Mouse (Mus musculus) thymus, postnatal 0 days (tissue): ENCODE data around the gene Psma1. TPM values are rescaled to one million over a fixed set of nuclear protein-coding genes. Genes with fewer than 3 reads are reported as not detected.
A peak's percentile ranks its signal among the peaks of the same experiment; 100 is the strongest.

Source experiments
- DNase-seq: peaks from one replicate; pipeline ENCODE4 v3.0.0-alpha.2; 2015; ENCODE audit warnings: low spot score
- polyA plus RNA-seq: library from polyadenylated mRNA; unstranded; fragments of >200 nt; fragmentation: Nextera tagmentation; extraction: Ambion mirVana; gene quantifications from 2 replicates; pipeline ENCODE4 v1.2.1, GENCODE M21; 2015

The Psma1 gene
- polyA plus RNA-seq = 459 and 475 TPM in 2 replicates

DNA sequence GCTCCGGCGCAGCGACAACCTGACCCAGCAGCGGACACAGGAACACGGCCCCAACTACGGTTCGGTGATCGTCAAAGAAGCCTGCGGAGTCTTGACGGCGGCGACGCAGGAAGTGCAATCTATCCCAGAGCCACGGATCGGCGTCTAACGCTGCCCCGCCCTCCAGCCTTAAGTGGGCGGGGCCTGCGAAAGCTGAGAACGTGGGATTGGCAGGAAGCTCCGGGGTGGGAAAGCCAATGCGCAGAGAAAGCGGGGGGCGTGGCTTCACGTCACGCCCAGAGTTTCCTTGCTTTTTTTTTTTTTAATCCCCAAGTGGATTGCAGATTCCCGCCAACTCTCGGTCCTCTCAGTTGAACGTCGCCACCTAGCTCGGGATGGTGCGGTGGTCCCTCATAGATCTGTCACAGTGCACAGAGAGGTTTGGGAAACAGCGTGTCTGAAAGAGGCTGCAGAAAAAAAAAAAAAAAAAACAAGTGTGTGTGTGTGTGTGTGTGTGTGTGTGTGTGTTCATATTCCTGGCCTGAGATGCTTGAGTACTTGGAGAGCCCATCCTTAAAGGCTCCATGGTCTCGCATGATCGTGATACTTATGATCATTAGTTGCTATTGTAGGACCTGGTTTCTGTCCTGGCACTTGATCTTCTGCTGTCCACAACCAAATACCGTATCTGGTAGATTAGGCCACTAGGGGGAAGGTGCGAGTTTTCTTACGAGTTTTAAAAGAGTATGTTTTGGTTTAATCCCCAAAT is at the start of gene Psma1:
Gene Psma1 (minus strand): TSS at position 114 of the 748 bp plus-strand sequence.
- peak; percentile 99 for DNase-seq

DNA sequence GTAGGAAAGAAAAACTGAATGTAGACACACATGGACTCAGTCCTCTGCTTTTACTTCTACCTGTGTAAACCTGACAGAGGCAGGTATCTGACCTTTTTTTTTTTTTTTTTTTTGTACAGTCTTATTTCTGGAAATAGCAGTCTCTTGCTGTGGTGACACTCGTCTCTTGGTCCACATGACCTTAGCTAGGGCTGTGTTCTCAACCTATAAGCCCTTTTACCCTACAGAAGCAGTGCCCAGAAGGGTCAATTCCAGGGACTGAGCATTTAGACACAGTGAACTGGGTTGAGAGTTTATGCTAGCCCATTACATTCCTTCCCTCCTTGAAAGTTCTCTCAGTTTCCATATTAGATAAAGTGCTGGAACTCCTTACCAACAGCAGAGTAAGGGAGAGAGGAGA is 47.6 kb upstream of the Psma1 start:
- no peak for DNase-seq

- no peak for DNase-seq
Observed at GRCm38 (mm10) chr7:114322531-114323441, 46.9 kb upstream of the Psma1 start.

DNA sequence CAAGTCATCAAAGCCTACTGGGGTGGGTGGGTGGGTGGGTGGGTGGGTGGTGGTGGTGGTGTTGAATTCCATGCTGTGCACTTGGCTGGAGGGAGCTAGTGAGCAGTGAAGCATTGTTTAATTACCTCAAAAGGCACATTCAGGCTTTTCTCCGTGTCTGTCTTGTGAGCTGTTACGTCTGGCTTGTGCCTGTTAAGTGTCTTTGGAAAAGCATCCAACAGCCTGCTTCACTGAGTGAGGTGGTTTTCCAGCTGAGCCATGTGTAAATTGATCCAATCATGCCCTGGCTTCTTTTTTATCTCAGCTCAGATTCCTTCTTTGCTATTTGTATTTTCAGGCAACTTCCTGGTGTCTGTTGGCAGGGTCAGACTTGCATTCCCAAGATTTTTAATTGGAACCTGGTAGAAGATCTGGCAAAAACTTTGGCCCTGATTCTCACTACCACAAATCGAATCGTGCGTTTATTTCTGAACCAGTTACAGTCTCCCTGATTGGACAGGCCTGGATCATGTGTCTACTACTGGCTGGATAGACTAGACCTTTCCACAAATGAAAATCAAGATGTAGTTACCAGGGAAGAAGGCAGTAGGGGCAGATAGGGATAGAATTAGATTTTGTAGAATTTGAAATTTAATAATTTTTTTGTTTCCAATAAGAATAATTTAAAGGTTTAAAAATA is 45.9 kb upstream of the Psma1 start:
- no peak for DNase-seq

DNA sequence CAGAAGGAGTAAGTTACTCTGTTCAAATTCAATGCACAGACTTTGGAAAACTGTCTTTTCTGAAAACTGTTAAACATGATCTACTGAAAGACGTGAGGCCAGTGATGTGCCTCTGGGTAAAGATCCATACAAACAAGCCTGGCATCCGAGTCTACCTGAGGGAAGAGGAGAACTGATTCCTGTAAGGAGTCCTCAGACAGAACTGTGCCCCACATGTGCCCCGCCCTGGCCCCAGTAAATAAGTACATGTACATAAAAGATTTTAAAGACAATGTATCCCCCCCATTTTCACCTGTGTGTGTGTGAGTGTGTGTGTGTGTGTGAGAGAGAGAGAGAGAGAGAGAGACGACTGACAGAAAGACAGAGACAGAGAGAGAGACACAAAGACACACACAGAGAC is 42.0 kb upstream of the Psma1 start:
- DNase-seq = no peak

DNA sequence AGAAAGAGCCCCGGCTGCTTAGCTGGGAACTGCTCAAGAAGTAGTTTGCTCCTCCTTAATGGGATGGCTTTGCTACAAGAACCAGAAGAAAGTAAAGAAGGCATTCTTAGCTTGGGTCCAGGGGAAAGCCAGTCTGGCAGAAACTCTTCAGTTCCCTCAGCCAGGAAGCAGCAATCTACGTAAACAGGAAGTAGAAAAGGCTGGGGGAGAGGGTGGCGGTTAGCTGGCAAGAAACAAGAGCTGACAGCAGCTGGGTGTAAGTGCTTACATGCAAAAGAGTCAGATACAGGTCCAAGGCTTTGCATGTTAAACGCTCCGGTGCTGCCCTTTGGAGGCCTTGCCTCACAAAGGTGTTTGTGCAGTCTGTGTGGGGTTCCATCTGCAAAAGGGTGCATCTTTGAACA is 41.5 kb upstream of the Psma1 start:
- DNase-seq = peak; percentile 90

GRCm38 (mm10) chr7:114316361-114316871 is 40.5 kb upstream of the Psma1 start:
- DNase-seq = peak; percentile 35

DNA sequence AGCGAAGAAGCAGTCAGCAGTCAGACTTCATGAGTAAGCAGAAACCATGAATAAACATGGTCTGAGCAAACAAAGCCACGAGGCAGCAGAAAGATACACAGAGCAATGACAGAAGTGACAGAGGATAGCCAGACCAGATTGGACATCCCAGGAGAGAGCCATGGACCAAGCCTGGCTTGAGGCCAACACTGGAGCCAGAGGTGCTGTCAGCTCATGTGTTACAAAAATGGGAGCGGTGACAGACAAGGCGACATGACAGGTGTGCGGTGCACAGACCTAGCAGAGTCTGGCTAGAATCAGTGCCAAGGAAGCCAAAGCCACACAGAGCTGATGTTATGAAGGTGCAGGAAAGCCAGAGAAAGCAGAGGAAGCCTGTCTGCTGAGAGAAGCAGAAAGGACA is 35.3 kb upstream of the Psma1 start:
- DNase-seq = no peak

GRCm38 (mm10) chr7:114309020-114309419 is 33.1 kb upstream of the Psma1 start:
- DNase-seq = no peak

DNA sequence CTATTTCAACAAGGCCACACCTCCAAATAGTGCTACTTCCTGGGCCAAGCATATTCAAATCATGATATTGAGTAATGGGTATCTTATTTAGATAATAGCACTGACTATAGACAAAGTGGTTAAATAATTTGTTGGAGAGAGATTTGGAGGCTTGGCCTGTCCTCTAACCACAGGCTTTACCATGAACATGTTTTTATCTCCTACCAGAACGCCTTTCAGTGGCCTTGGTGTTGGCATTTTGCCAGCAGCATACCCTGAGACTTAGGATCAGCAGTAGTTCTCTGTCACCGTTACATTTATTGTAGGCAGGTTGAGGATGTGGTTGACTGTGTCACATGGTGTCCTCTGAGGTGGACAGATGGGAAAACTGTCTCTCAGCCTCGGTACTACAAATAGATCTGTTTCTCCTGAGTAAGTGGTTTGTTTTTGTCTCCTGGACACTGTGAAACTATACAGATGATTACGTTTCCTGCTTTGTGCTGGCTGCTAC is 25.4 kb upstream of the Psma1 start:
- peak; percentile 56 for DNase-seq

GRCm38 (mm10) chr7:114300782-114301181 is 24.9 kb upstream of the Psma1 start:
- DNase-seq = no peak

- DNase-seq = no peak
Observed at GRCm38 (mm10) chr7:114299247-114299646, 23.3 kb upstream of the Psma1 start.

DNA sequence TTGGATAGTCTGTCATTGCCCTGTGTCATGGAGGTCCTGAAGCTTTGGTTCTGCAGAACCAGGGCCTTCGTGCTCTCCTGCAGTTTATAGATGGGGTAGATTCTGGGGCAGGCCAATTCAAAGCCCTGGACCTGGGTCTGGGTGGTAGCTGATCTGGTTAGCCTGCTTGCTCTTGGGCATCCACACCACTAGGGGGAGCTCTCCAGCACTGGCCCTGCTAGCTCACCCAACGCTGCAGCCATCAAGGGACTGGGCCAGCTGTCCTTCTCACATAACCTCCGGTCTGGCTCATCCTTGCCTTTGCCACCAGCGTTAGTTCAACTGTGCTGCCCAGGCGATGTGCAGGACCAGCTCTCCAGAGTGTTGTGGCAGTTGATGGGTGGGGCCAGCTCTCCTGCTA is 18.8 kb upstream of the Psma1 start:
- no peak for DNase-seq

GRCm38 (mm10) chr7:114293903-114294302 is 18.0 kb upstream of the Psma1 start:
- no peak for DNase-seq

DNA sequence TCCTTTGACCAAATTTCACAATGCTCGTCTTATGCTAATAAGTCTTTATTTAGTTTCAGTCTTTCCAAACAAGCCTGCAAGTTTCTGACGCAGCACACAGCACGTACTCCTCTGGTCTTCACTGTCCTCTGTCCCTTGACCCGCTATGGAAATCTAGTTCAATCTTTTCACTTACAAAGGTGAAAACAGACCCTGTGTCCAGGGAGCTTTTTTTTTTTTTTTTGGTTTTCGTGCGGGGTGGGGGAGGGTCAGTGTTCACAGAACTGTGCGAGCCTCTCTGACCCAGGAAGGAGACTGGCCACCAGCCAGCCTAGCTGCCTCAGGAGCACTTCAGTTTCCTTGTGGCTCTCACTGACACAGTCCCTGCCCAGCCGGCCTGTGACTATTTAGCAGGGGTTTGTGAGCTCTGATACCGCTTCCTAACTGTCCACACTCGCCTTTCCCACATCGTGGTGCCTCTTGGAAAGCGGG is 16.6 kb upstream of the Psma1 start:
- DNase-seq = no peak

- DNase-seq = peak; percentile 50
Observed at GRCm38 (mm10) chr7:114291461-114292335, 15.8 kb upstream of the Psma1 start.

GRCm38 (mm10) chr7:114290078-114290506 is 14.2 kb upstream of the Psma1 start:
- no peak for DNase-seq

DNA sequence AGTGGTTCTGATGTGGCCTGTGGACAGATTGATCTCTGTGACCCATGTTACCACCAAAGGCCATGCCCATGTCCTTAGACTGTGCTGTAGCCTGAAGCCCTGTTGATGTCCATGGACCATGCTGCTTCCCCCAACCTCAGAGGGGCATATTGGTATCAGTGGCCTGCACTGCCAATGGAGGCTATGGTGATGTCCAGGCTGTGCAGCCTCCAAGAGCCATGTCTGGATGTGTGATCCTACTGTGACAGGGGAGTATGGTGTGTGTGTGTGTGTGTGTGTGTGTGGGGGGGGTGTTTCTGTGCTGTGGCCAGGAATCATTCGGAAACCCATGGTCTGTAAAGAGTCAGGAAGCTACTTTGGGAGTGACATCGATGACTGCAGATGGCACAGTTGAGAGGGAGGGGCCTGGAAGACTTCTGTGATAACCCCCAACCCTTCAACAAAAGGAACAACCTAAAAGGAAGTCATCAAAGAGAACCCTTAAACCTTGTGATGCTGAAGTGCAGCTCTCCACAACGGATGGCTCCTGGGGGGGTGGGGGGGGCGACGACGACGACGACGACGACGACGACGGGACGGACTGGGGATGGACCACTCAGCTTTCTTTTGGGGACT is 8.5 kb upstream of the Psma1 start:
- peak; percentile 50 for DNase-seq

- no peak for DNase-seq
Observed at GRCm38 (mm10) chr7:114283006-114283405, 7.1 kb upstream of the Psma1 start.

GRCm38 (mm10) chr7:114281671-114282070 is 5.8 kb upstream of the Psma1 start:
- DNase-seq = peak; percentile 90
